Mouse (Mus musculus) spleen, adult 2 months (tissue): Measurements from ENCODE around the gene Tor1b.

Source experiments
- CTCF ChIP-seq: fragments of 200-500 bp; IDR thresholded peaks from 2 replicates; pipeline ENCODE4 v1.5.1; 2011; ENCODE audit warnings: mild to moderate bottlenecking, inconsistent platforms; ENCODE audit not compliant: insufficient read depth, insufficient read length, insufficient replicate concordance; ENCODE audit errors: extremely low read depth
- POLR2A ChIP-seq: fragments of 200-500 bp; IDR thresholded peaks from 2 replicates; pipeline ENCODE4 v1.6.1; 2011; ENCODE audit warnings: low read depth, low read length, inconsistent platforms

DNA sequence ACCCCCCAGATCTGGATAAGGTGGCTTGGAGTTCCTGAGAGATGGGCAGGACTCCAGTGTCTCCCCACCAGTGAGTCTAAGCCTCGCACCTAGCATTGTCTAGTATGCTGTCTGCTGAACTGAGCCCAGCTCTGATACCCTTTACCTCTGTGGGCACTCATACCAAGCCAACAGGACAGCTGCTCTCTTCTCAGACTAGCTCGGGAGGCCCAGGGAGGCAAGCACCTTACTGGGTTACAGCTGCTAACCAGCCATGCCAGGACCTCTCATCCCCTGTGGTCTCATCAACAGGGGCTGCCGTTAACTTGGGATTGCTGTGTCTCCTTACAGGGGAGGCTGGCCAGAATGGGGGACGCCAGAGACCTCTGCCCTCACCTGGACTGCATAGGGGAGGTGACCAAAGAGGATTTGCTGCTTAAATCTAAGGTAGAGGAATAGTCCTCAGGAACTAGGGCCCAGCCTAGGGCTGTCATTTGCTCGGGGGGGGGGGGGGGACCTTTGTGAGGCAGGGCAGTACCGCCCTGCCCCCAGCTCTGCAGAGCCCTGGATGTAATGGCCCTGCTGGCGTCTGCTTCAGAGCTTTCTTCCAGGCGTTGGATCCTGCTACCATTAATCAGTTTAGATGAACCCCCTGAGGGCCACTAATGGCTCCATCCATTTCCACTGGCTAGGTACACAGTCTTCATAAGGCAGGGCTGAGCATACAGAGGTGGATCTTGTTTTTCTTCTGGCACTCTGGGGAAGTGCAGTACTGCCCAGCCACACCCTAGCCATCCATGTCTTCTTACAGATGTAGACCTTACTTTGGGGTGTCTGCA, 45.9 kb downstream of the Tor1b start:
- no peak for TF ChIP-seq CTCF
- TF ChIP-seq POLR2A: no peak
